Mouse (Mus musculus): Measurements from ENCODE around the gene Spata2.
A peak's percentile ranks its signal among the peaks of the same experiment; 100 is the strongest.

Gene Spata2

DNA sequence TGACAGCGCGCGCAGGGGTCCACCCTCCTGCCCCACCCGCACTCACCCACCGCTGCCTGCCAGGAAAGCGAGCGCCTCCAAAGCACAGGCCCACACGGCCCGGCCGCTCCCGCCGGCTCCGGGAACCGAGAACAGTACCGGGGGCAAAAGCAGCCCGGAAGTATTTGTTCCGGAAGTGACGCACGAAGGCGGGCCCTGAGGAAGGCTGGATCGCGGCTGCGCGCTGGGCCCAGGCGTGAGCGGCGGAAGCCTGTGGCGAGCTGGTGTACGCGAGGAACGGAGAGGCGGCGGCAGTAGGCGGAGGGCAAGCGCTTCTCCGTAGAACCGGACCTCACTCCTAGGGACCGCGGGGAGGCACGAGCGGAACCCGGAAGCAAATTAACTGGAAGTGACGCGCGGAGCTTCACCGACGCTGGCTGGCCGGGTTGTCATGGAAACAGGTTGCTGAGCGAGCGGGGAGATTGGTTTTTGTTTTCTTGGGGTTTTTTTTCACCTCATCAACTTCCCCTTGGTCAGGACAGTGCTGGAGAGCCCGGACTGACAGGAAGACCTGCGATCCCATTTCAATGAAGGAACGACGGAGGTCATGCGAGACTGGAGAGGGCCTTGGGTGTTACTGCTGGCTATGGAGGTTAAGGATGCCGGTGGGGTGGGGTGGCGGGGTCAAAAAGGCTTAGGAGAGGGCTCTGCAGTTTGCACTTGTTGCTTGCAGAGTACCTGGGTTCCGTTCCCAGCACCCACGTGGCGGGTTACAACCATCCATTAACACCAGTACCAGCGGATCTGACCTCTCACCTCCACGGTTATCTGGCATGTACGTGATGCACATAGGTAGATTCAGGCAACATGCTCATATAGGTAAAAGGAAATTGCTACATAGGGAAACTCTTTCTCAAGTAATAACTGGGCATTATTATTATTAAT, at the start of gene Spata2:
Spata2 (minus strand) TSS at position 175 of the 924 bp plus-strand sequence.
- DNase-seq (ENCODE audit: low spot score): peak; percentile 85

DNA sequence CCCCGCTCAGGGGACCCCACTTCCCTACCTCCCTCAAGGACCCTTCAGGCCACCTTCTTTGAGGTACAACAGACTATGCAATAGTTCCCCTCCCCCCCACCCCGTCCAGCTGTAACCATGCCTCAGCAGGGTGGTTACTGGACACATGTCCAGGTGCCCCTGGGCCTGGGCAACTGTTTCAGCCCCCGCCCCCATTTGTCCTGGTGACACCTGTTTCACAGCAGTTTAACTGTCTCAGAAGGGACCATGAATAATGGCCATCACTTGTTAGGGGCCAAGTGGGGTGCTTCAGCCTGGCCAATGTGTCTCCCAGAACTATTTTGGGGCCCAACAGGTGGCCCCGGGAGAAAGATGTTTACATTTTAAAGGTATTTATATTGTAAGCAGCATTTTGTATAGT, 49.7 kb upstream of the Spata2 start:
- DNase-seq (ENCODE audit: low spot score): no peak

DNA sequence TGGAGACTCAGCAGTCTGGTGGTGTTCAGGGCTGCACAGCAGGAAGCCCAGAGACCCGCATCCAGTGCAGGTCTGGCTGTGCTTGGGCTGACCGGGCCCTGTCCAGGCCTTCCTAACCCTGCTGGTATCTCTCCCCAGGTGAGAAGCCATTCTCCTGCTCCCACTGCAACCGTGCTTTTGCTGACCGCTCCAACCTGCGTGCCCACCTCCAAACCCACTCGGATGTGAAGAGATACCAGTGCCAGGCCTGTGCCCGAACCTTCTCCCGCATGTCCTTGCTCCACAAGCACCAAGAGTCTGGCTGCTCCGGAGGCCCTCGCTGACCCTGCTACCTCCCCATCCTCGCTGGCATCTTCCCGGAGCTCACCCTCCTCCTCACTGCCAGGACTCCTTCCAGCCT, 49.1 kb upstream of the Spata2 start:
- no peak for DNase-seq (ENCODE audit: low spot score)

DNA sequence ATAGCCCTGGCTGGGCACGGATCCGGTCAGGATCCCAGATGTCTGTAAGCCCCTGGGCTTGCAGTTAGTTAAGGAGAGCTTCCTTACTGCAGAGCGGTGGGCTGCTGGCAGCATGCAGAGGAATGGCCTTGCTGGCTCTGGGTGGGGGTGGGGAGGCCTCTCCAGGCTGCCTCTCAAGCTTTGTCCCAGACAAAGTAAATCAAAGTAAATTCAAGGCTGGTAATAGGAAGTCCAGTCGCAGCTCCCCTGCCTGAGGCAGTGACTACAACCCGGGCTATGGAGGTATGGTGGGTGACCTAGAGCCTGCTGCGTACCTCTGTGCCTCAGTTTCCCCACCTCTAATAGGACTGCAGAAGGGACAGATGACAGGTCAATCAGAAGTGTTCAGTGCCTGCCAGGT, 48.6 kb upstream of the Spata2 start:
- DNase-seq (ENCODE audit: low spot score): no peak

DNA sequence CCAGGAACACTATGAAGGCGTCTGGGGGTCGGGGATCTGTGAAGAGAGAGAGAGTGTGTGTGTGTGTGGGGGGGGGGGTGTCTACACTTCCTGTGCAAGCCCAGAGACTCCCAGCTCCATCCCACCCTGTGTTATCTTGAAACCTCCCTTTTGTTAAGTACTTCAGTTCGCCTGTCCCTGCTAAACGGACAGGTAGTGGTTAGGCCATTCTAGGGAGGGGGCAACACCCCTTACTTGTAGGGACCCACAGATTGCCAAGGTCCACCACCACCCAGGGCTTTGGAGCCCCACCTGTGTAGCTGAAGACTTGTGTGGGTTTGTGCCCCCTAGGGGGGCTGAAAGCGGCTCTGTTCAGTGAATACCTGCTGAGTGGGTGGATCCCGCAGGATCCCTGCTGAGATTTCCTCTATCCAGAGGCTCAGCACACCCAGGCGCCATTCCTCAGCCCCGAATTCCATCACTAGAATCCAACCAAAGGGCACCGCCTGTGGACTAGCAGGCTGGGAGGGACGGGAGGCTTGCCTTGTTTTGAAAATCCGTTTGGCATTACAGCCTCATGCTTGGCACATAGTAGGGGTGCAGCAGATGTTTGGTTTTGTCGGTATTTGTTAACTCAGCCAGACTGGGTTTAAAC, 47.9 kb upstream of the Spata2 start:
- no peak for DNase-seq (ENCODE audit: low spot score)

DNA sequence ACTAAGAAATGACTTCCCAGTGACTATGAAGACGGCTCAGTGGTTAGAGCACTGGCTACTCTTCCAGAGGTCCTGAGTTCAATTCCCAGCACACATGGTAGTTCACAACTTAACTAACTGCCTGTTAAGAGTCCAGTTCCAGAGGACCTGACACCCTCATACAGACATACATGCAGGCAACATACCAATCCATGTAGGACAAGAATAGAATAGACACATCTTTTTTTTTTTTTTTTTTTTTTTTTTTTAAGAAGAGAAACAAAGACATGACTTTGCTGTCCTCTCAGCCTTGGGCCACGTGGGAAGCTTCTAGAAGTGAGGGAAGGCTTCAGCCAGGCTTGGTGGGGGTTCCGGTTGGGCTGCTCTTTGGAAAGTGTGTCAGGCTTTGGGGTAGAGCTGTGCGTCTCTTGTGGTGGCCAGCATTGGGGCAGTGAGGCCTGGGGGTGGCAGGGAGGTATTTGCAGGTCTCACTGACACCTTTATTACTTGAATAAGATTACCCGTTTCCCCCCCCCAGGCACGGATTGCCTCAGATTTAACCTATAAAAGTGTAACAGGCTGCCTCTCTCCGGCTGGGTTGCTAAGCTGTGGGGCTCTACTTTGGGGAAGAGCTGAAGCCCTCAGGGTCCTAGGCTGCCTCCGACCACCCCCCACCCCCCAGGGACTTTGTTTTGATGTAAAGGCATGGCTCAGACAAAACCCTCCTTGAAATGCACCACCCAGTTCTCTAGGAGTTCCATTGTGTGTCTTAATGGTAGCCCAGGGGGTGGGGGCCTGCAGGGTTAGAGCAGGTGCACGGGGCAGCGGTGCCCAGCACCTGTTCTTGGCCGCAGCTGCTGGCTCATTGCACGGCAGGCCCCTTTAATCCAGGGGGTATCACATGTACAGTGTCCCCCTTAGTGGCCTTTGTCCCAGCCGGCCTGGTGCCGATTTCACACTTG, 47.1 kb upstream of the Spata2 start:
- DNase-seq (ENCODE audit: low spot score): no peak

DNA sequence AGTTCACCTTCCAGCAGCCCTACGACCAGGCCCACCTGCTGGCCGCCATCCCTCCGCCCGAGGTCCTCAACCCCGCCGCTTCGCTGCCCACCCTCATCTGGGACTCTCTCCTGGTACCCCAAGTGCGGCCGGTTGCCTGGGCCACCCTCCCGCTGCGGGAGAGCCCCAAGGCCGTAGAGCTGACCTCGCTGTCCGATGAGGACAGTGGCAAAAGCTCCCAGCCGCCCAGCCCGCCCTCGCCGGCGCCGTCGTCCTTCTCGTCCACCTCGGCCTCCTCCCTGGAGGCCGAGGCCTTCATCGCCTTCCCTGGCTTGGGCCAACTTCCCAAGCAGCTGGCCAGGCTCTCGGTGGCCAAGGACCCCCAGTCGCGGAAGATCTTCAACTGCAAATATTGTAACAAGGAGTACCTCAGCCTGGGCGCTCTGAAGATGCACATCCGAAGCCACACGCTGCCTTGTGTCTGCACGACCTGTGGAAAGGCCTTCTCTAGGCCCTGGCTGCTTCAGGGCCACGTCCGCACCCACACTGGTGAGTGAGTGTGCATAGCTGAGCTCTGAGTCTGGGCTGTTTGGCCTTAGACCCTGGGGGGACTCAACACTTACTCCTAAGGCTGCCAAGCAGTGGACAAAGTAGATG, 46.1 kb upstream of the Spata2 start:
- peak; percentile 44 for DNase-seq (ENCODE audit: low spot score)

DNA sequence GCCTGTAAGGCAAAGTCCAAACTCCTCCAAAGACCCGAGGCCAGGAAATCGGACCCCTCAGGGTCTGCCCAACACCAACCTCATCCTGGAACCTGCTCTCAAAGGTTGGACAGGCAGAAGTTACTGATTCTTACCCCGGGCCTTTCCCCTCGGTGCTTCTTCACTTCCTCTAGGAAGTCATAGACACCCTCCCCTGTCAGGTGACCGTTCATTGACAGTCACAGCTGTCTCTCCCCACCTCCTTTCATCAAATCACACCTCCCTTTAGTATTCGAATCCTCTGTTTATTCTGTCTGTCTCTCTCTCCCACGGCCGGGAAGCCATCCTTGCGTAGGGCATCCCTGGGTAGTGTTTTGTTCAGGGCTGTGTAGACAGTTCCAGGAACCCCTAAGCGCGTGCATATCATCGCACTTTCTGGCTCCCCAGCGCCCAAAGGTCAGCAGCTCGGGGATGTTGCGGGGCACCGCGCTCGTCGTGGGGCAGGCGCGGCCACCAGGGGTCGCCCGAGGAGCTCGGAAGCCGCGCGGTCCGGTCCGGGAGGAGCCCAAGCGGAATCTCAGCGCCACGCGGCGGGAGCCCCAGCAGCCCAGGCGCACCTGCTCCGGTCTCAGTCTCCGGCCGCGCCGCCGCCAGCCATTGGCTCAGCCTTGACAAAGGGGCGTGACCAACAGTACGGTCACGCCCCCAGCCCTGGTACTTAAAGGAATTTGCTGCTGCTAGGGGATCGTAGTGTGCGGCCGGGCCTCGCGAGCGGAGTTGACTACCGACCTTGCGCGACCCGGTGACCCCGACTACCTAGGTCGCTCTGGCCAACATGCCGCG, 45.0 kb upstream of the Spata2 start, which contains the start of gene Snai1:
Snai1 (plus strand) TSS at position 720 of the 822 bp plus-strand sequence.
- peak; percentile 94 for DNase-seq (ENCODE audit: low spot score)

DNA sequence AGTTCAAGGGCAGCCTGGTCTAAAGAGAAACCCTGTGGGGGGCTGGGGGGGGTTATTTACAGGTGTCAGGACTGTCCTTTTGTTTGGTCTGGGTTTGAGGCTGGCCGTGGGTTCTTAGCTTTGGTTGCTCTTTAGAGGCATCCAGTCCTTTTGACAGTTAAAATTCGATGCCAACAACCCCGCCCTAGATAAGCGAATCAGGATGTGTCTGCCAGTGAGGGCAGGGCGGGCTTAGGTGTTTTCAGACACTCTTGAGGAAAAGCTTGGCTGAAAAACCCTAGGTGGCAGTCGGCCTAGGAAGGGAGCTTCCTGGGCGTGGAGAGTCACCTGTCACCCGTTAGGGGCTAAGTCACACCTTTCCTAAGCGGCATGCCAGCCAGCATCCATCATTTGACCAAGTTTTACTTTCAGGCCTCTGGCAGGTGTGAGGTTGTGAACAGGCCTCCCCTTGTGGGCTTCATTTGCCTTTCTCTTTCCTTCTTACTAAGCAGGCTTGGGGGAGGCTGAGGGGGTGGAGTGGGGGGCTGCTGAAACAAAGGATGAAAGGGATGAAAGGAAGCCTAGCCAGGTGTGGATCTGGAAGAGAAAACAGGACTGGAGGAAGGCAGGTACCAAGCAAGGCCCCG, 43.7 kb upstream of the Spata2 start:
- no peak for DNase-seq (ENCODE audit: low spot score)

DNA sequence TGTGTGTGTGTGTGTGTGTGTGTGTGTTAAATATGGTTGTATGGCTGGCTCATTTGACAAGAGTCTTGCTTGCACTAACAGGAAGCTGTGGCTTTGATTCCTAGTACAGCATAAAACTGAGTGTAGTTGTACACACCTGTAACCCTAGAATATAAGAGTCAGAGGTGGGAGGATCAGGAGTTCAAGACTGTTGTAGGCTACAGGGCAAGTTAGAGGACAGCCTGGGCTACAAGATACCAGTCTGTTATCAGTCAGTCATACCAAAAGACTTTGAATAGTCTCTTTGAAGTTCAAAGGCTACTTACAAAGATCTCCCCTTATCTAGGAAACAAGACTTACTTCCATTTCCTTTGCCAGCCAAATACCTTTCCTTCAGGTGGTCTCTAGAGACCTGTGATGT, 41.2 kb upstream of the Spata2 start:
- no peak for DNase-seq (ENCODE audit: low spot score)

DNA sequence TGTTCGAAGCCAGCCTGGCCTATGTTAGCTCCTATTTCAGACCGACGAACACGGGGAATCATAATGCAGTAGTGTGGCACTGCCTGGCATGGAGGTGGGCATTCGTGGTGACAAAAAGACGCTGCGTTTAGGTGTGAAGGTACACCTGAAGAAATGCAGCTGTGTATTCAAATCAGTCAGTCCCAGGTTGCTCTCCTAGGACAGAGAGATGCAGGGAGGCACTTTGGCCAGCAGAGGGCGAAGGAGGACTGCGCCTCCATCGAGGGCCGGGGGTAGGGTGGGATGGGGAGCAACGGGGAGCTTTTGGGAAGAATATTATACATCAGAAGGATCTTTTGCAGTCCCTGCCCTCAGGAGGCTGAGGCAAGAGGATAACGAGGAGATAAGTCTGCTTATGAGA, 39.4 kb upstream of the Spata2 start:
- no peak for DNase-seq (ENCODE audit: low spot score)

DNA sequence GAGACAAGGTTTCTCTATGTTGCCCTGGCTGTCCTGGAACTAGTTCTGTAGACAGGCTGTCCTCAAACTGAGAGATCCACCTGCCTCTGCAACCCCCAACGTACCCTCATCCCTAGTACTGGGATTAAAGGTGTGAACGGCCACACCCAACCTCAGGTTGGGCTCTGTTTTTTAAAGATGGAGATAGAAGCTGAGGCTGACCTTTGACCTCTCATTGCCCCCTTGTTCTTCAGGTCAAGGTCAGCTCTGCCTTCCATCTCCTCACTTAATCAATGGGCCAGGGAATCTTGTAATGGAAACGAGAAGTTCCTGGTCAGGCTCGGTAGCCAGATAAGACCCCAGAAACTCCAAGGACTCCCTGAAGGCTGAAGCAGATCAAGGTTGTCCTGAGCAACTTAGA, 37.8 kb upstream of the Spata2 start:
- DNase-seq (ENCODE audit: low spot score): no peak

DNA sequence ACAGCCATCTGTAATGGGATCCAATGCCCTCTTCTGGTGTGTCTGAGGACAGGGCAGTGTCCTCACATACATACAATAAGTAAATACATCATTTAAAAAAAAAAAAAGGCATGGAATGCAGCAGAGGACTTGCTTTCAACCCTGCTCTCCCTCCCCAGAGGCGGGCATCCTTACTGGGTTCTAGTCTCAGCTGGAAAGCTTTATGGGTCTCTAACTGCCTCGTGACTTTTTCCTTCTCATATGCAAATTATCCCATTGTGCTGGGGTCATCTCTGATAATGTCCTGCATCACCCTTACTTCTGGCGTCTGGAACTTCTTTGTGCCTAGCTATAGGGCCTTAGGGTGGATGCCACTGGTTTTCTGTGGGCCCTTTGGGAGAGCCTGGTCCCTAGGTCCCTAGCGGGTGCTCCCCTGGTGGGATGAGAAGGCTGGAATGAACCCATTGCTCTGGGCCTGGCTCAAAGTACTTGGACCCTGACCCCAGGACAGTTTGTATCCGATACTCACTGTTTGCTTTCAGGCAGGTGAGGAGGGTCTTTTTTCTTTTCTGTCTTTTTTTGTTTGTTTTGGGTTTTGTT, 37.3 kb upstream of the Spata2 start:
- no peak for DNase-seq (ENCODE audit: low spot score)

DNA sequence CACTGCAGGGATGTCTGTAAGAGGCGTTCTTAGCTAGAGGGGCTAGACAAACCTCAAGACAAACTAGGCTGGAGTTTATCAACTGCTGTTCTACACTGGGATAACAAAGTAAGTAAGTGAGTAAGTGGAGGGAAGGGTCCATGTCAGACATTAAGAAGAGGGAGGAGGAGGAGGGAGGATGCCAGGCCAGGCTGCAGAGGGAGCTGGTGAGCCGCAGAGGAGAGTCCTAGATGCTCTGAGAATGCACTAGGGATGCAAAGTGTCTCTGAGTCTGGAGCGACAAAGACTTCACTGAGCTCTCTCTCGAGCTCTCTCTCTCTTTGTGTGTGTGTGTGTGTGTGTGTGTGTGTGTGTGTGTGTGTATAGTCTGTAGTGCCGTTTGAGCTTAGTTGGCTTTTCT, 35.6 kb upstream of the Spata2 start:
- DNase-seq (ENCODE audit: low spot score): no peak

DNA sequence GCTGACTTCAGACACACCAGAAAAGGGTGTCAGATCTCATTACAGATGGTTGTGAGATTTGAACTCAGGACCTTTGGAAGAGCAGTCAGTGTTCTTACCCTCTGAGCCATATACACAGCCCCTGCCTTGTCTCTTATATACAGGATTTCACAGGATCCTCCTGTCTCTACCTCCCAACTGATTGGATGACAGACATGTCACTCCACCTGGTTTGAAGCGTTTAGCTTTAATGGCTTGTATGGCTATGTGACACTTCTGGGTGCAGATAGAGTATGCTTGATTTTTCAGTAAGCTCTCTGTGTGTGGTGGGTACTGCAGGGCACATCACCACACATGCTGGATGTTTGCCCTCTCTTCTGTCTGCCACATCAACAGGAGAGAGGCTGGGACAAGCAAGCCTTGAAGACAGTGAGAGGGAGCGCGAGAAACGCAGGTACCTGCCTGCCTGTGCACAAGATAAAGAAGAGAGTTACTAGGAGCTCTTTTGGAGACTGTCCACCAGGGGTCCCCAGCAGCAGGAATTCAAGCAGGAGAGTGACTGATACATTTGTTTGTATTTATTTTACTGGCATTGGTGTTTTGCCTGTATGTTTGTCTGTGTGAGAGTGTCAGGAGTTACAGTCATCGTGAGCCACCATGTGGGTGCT, 27.0 kb upstream of the Spata2 start:
- DNase-seq (ENCODE audit: low spot score): no peak

DNA sequence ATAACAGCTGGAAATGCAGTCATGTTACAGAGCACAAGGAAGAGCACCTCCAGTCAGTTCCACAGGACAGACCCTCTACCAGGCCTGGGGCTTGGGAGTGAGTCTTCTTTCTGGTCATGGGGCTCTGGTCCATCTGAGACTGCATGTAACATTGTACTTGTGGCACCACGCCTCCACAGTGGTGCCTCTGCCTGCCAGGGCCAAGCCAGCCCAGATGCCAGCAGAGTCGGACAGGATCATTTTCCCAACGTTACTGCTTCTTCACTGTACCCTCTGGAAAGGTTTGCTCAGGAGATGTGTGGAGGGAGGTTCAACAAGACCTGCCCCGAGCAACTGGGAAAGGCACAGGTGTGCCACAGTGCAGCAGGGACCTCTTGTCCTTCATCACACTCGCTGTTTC, 23.0 kb upstream of the Spata2 start:
- DNase-seq (ENCODE audit: low spot score): no peak

DNA sequence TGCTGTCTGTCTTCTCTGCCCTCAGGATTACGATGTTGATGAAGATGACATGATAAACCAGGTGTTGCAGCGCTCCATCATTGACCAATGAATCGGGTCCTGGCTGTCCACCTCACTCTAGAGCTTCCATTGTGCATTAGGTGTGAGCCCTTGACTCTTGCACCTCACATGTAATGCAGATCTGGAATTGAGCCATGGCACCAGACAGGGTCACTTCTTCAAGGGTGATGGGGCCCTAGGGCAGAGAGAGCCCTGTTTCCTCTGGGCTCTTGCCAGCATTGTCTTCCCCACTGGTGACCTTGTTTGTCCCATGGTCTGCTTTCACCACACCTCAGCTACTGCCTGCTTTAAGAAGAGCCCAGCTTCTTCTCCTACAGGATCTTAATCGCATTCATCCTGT, 22.0 kb upstream of the Spata2 start:
- DNase-seq (ENCODE audit: low spot score): no peak

DNA sequence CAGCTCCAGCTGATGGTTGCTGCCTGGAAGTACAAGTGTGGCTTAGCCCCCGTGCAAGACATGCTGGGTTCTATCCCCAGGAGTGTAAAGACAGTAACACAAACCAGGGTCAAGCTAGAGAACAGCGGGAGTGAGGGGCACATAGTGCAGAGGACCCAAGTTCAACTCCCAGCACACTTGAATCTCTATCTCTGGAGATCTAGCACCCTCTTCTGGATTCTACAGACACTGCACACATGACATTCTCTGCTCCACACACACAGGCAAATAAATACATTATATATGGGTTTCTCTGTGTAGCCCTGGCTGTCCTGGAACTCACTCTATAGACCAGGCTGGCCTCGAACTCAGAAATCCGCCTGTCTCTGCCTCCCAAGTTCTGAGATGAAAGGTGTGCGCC, 20.3 kb upstream of the Spata2 start:
- DNase-seq (ENCODE audit: low spot score): no peak

DNA sequence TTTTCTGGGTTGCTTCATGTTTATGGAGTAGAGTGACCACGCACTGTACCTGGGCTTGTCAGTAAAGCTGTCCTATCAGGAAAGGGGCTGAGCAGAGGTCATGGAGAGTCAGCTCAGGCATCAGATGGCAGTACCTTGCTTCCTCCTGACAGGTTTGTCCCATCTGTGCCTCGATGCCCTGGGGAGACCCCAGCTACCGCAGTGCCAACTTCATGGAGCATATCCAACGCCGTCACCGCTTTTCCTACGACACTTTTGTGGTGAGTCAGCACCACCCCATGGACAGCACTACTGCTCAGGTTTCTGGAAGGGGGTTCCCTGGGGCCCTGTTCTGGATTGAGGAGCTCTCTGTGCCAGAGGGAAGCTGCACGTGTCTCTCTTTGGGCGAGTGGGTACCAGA, 19.7 kb upstream of the Spata2 start:
- no peak for DNase-seq (ENCODE audit: low spot score)

DNA sequence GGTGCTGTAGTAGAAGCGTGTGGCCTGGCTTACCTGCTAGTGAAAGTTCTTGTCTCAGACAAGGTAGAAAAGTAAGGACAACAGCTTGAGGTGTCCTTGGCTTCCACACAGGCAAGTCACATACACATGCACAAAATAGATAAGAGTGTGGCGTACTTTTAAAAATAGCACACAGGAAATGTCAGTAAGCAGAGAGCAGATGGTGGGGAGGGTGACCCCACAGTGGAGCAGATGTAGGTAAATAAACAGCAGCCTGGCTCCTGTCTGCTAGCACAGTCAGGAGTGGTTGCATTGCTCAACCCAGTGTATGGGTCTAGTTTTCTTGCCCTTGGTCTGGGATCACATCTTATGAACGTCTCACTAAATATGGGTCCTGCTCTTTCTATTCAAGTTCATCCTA, 17.8 kb upstream of the Spata2 start:
- DNase-seq (ENCODE audit: low spot score): no peak
